Mouse (Mus musculus): ENCODE data around the gene Akap8.

DNA sequence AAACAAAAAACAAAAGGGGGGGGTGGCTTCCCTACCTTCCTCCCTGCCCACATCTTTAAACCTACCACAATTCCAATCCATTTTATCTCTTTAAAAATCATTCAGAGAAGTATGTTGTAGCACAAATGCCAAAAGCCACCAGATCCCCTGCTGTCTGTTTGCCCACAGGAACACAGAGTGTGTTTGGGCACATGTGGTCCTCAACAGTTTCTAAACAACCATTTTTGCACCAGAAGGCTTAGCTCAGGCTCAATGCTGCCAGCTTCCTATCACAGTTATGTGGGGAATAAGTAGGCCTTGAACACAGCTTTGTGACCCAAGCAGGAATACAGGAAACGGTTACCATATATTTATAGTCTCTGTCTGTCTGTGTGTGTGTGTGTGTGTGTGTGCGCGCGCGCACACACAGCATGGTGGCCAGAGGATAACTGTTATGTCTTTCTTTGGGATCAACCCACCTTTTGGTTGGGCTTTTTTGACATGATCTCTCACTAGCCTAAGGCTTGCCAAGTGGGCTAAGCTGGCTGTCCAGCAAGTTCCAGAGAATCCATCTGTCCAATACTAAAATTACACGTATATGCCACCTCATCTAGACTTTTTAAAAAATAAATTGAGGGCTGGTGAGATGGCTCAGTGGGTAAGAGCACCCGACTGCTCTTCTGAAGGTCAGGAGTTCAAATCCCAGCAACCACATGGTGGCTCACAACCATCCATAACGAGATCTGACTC is 58.0 kb downstream of the Akap8 start:
- TF ChIP-seq CTCF (conservative IDR thresholded peaks at IDR 0.05; ENCODE audit: low read length) (no peak), NANOG (IDR thresholded peaks at IDR 0.05; ENCODE audit: borderline replicate concordance, low read length) (no peak), POU5F1 (IDR thresholded peaks at IDR 0.05; ENCODE audit: borderline replicate concordance, low read length) (no peak)

All from E14TG2a.4 (cell line).